Mouse (Mus musculus) heart, embryonic 13.5 days (tissue): ENCODE results near the gene Klk10. TPM values are rescaled to one million over a fixed set of nuclear protein-coding genes. Genes with fewer than 3 reads are reported as not detected.

Source experiments
- ATAC-seq: fragments of 200-750 bp; cut with Nextera tagmentation; 2 replicates; pipeline ENCODE4 v1.8.0; 2017; ENCODE audit warnings: moderate TSS enrichment; ENCODE audit not compliant: insufficient number of reproducible peaks, low FRiP score, low TSS enrichment; ENCODE audit errors: extremely low read depth
- H3K27ac ChIP-seq: fragments of 300-500 bp; sonication (generic); replicated peaks from 2 replicates; pipeline ENCODE4 v1.5.1; 2015; ENCODE audit warnings: moderate library complexity, mild to moderate bottlenecking, inconsistent platforms
- H3K27me3 ChIP-seq: fragments of 300-500 bp; sonication (generic); replicated peaks from 2 replicates; pipeline ENCODE4 v1.6.1; 2015; ENCODE audit warnings: mild to moderate bottlenecking, inconsistent platforms
- H3K36me3 ChIP-seq: fragments of 300-500 bp; sonication (generic); 2 replicates; pipeline ENCODE4 v1.6.1; 2015; ENCODE audit warnings: mild to moderate bottlenecking, inconsistent platforms
- H3K4me1 ChIP-seq: fragments of 300-500 bp; sonication (generic); 2 replicates; pipeline ENCODE4 v1.6.1; 2015; ENCODE audit warnings: inconsistent platforms
- H3K4me2 ChIP-seq: fragments of 300-500 bp; sonication (generic); 2 replicates; pipeline ENCODE4 v1.6.1; 2015; ENCODE audit warnings: inconsistent platforms, mild to moderate bottlenecking, moderate library complexity
- H3K4me3 ChIP-seq: fragments of 300-500 bp; sonication (generic); 2 replicates; pipeline ENCODE4 v1.5.1; 2015; ENCODE audit warnings: moderate library complexity, mild to moderate bottlenecking, inconsistent platforms
- H3K9ac ChIP-seq: fragments of 300-500 bp; sonication (generic); 2 replicates; pipeline ENCODE4 v1.6.1; 2015; ENCODE audit warnings: inconsistent platforms, mild to moderate bottlenecking, moderate library complexity
- H3K9me3 ChIP-seq: fragments of 300-500 bp; sonication (generic); 2 replicates; pipeline ENCODE4 v1.6.1; 2016; ENCODE audit warnings: inconsistent platforms
- WGBS: fragments of 180-500 bp; shearing (Covaris S2); methylation state at CpG from one replicate; pipeline ENCODE4 v1.1.7; 2015; ENCODE audit warnings: mixed read lengths; 5-methylcytosine and 5-hydroxymethylcytosine counted together
- polyA plus RNA-seq: library from polyadenylated mRNA; unstranded; fragments of >200 nt; fragmentation: Nextera tagmentation; extraction: Ambion mirVana; gene quantifications from 2 replicates; pipeline ENCODE4 v1.2.1, GENCODE M21; 2015

Gene Klk10
- polyA plus RNA-seq, 1 experiment from 2014 or later = 0.11 TPM

DNA sequence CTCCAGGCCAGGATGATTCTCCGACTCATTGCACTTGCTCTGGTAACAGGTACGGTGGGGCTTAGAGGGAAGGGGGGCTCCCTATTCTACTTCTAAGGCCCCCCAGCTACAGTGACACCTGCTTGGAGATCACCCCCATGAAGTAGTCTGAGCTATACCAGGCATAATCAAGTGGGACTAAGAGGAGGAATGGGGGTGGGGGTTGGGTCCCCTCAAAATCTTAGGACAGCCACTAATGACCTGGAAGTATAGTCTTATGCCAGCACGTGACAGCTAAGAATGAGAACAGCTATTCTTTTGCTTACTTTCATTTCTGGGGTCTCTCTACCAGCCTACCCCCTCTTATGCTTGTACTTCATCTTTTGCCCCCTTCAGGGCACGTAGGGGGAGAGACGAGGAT is 4.3 kb upstream of the Klk10 start:
- H3K4me2 ChIP-seq = no peak overlapping the region
- 81% methylated on average over 5 of the region's 5 CpGs for WGBS
- no peaks in the 10 kb centered on the region for H3K4me1 ChIP-seq
- no peak overlapping the region for H3K27ac ChIP-seq
- H3K36me3 ChIP-seq = no peaks in the 10 kb centered on the region
- H3K27me3 ChIP-seq = peaks cover 3% of the 10 kb centered on the region; the same call in 1 of the 2 replicates
- ATAC-seq = no peak
- no peak overlapping the region for H3K4me3 ChIP-seq
- H3K9ac ChIP-seq = no peak overlapping the region
- no peaks in the 10 kb centered on the region for H3K9me3 ChIP-seq

DNA sequence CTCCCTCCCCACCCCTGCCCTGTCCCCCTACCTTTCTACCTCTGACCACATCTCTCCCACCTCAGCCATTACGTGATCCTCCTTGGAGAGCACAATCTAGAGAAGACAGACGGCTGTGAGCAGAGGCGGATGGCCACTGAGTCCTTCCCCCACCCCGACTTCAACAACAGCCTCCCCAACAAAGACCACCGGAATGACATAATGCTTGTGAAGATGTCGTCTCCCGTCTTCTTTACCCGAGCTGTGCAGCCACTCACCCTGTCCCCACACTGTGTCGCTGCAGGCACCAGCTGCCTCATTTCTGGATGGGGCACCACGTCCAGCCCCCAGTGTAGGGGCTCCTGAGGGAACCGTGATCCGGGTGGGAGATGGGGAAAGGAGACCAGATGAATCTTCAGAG is 3.4 kb upstream of the Klk10 start:
- 79% methylated on average over 12 of the region's 12 CpGs for WGBS
- Histone ChIP-seq H3K27me3 (peaks cover 6% of the 10 kb centered on the region; the same call in 1 of the 2 replicates), H3K4me2 (no peak overlapping the region), H3K4me1 (no peaks in the 10 kb centered on the region), H3K9ac (no peak overlapping the region), H3K27ac (no peak overlapping the region), H3K9me3 (no peaks in the 10 kb centered on the region), H3K4me3 (no peak overlapping the region), H3K36me3 (no peaks in the 10 kb centered on the region)
- no peak for ATAC-seq

DNA sequence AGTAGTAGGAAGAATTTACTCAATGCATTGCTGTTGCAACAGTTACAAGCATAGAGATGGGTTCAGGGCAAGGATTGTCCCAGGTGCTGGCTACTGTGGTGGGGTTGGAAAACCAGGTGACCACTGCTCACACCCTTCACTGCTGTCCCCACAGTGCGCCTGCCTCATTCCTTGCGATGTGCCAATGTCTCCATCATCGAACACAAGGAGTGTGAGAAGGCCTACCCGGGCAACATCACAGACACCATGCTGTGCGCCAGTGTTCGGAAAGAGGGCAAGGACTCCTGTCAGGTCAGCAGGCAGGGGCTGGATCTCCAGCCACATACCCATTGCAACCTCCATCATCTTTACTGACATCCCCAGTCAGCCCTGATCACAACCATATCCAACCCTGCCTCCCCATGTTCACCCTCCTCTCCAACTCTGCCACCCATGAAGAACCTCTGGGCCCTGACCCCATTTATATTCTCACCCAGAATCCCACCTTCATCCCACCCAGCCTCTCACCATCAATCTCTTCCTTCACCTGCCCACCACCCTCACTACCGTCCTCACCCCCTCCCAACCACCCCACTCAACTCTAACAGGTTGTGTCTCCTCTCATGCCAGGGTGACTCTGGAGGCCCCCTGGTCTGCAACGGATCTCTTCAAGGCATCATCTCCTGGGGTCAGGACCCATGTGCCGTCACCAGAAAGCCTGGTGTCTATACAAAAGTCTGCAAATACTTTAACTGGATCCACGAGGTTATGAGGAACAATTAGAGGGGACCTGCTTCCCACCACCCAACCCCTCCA is 2.5 kb upstream of the Klk10 start:
- H3K9ac ChIP-seq = no peak overlapping the region
- peaks cover 4% of the 10 kb centered on the region for H3K4me1 ChIP-seq
- ATAC-seq = no peak
- H3K9me3 ChIP-seq = no peaks in the 10 kb centered on the region
- no peaks in the 10 kb centered on the region for H3K36me3 ChIP-seq
- H3K4me2 ChIP-seq = no peak overlapping the region
- H3K27ac ChIP-seq = no peak overlapping the region
- H3K4me3 ChIP-seq = no peak overlapping the region
- peaks cover 14% of the 10 kb centered on the region for H3K27me3 ChIP-seq
- WGBS = 80% methylated on average over 10 of the region's 10 CpGs

DNA sequence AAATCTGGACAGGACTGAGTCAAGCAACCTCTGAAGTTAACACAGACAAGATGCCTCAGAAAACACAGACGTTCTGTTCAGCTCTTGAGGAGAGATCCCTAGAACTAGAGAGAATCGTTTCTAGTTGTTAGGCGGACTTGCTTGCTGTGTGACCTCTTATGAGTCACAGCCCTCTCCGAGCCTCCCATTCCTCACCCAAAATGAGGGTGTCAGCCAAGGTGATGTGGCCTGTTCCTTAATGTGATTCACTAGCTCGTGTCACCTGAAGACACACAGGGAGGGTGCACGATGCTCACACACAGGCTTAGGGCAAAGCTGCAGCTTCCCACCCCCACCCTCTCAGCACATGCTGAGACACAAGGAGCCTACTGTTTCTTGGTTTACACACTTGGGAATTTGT is 594 bp upstream of the Klk10 start:
- Histone ChIP-seq H3K36me3 (no peaks in the 10 kb centered on the region), H3K4me1 (peaks cover 4% of the 10 kb centered on the region), H3K9me3 (no peaks in the 10 kb centered on the region), H3K4me2 (no peak overlapping the region), H3K27me3 (peaks cover 28% of the 10 kb centered on the region), H3K4me3 (no peak overlapping the region), H3K9ac (no peak overlapping the region), H3K27ac (no peak overlapping the region)
- ATAC-seq = no peak
- WGBS = 54% methylated on average over 6 of the region's 6 CpGs

DNA sequence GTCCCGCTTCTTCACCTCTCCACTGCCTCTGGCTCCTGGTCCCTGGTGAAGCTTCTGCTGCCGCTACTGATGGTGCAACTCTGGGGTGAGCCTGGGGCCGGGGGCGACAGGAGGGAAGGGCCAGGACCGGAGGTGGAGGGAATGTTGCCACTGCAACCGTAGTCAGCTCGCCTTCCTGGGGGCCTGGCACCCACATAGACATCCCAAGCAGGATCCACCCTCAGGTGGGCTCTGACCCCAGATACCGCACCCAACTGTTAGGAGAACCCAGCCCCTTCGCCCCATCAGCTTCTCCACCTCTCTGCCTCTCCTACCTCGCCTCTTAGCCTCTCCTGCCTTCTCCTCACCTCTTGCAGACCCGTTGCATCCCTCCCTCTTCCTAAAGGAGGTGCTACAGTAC is 706 bp downstream of the Klk10 start:
- no peak for ATAC-seq
- 71% methylated on average over 11 of the region's 11 CpGs for WGBS
- H3K27me3 ChIP-seq = peaks cover 28% of the 10 kb centered on the region
- no peaks in the 10 kb centered on the region for H3K36me3 ChIP-seq
- no peaks in the 10 kb centered on the region for H3K9me3 ChIP-seq
- no peak overlapping the region for H3K27ac ChIP-seq
- no peak overlapping the region for H3K4me3 ChIP-seq
- H3K9ac ChIP-seq = no peak overlapping the region
- peaks cover 4% of the 10 kb centered on the region for H3K4me1 ChIP-seq
- H3K4me2 ChIP-seq = no peak overlapping the region

DNA sequence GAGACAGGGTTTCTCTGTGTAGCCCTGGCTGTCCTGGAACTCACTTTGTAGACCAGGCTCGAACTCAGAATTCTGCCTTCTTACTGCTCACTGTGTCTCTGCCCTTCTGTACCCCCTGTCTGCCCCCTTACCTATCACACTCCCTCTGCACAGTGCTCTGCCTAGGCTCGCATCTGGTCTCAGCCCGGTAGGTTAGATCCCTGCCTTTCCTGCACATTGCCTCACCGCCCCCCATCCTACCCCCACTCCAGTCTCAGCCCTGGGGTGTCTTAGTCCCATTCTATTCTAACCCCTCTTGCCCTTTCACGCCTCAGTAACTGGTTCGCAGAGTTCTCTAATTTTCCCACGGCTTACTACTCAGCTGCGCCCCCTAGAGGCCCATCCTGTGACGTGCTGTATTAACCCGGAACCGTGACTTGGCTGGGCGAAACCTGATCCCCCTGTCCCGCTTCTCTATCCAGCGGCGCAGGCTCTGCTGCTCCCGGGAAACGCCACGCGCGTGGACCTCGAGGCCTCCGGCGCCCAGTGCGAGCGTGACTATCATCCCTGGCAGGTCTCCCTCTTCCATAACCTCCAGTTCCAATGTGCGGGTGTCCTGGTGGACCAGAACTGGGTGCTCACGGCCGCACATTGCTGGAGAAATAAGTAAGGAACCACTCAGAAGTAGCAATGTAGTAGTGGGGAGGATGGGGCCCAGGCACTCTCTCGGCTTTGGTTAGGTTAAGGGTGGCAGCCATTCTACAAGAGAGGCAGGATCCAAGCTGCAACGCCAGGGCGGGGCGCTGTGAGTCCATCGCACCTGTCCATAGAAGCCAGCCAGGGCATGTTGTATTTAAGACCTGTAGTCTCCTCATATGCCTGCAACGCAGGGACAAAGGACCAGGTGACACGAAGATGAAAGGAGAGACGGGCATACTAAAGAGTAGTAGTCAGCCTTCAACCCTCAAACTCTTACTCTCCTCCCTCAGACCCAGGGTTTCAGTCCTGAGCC is 1.7 kb downstream of the Klk10 start:
- 9% methylated on average over 36 of the region's 36 CpGs for WGBS
- peak overlapping the region; percentile 64 for H3K9ac ChIP-seq
- 0 out of 2 replicates have a peak, but pooled peaks have one; percentile 31 for ATAC-seq
- peaks cover 4% of the 10 kb centered on the region for H3K4me1 ChIP-seq
- H3K9me3 ChIP-seq = no peaks in the 10 kb centered on the region
- no peak overlapping the region for H3K27ac ChIP-seq
- H3K36me3 ChIP-seq = no peaks in the 10 kb centered on the region
- peaks cover 28% of the 10 kb centered on the region for H3K27me3 ChIP-seq
- H3K4me3 ChIP-seq = peak overlapping the region; percentile 42
- peak overlapping the region; percentile 70 for H3K4me2 ChIP-seq

DNA sequence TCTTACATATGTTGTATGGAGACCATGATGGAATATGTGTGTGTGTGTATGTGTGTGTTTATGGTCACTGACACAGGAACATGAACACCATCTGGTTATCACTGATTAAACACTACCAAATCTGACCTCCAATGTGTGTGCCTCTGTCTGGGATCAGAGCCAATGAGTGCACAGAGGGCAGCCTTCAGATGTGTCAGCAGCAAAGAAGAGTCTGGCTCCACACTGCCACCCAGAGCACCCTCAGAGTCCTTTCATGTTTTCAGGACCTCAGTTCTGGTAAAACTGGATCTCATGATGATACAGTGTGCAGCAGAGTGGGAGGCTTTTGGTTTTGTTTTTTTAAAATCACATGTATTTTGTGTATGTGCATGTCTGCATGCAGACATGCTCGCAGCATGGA is 4.5 kb downstream of the Klk10 start:
- H3K9ac ChIP-seq = no peak overlapping the region
- no peaks in the 10 kb centered on the region for H3K36me3 ChIP-seq
- peaks cover 28% of the 10 kb centered on the region for H3K27me3 ChIP-seq
- 86% methylated on average over 1 of the region's 1 CpGs for WGBS
- no peak overlapping the region for H3K4me2 ChIP-seq
- no peak overlapping the region for H3K27ac ChIP-seq
- no peak overlapping the region for H3K4me3 ChIP-seq
- no peak for ATAC-seq
- no peaks in the 10 kb centered on the region for H3K9me3 ChIP-seq
- H3K4me1 ChIP-seq = peaks cover 4% of the 10 kb centered on the region

DNA sequence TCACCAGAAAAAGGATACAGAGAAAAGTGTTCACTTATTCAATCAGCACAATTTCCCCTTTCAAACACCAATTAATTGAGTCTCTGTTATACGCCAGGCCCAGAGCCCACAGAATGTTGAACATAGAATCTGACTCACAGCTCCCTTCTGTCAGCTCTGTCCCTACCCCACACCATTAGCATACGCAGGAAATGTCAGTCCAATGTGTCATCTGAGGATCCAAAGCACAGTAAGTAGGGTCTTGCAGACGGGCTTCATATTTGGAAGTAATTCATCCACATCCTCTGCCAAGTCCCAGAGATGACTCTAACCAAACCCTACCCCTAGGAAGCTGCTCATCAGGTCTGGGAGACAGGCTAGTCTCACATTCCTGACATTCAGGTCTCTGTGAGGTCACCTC is 7.3 kb downstream of the Klk10 start:
- no peak overlapping the region for H3K27ac ChIP-seq
- no peak overlapping the region for H3K4me2 ChIP-seq
- no peak overlapping the region for H3K4me3 ChIP-seq
- H3K27me3 ChIP-seq = peaks cover 17% of the 10 kb centered on the region
- H3K9ac ChIP-seq = no peak overlapping the region
- WGBS = 56% methylated on average over 3 of the region's 3 CpGs
- ATAC-seq = no peak
- H3K4me1 ChIP-seq = no peaks in the 10 kb centered on the region
- no peaks in the 10 kb centered on the region for H3K36me3 ChIP-seq
- no peaks in the 10 kb centered on the region for H3K9me3 ChIP-seq

DNA sequence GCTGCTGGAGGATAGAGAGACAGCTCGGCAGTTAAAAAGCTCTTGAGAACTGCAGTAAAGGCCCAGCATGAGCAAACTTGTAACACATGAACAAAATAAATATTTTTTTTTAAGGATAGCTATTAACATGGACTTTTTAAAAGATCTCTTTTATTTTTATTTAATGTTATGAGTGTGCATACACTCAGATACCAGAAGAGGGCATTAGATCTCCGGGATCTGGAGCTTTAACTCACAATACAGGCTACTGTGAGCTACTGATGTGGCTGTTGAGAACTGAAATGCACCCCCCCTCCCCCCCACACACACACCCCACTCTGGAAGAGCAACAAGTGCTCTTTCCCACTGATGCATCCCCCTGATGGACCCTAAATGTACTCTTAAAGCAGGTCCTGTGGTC is 8.5 kb downstream of the Klk10 start:
- peaks cover 9% of the 10 kb centered on the region for H3K27me3 ChIP-seq
- no peaks in the 10 kb centered on the region for H3K36me3 ChIP-seq
- H3K9me3 ChIP-seq = no peaks in the 10 kb centered on the region
- H3K9ac ChIP-seq = no peak overlapping the region
- no peak for ATAC-seq
- no peak overlapping the region for H3K4me3 ChIP-seq
- 66% methylated on average over 2 of the region's 2 CpGs for WGBS
- H3K27ac ChIP-seq = no peak overlapping the region
- no peak overlapping the region for H3K4me2 ChIP-seq
- no peaks in the 10 kb centered on the region for H3K4me1 ChIP-seq

DNA sequence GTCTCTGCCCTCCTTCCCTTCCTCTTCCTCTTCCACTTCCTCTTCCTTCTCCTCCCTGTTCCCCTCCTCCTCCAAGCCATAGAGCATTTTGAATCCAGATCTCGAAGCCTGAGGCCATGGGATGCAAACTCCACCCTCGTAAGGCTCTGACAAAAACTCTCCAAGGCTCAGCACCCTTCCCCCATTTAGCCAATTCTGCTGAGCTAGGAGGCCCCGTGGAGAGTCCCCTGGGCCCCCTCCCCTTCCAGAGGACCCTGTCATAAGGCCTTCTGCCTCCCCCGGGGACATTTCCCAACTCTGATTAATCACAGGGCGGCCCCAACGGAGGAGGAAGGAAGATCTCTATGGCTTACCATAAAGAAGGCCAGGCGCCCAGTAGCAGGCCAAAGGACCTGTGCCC is 10.8 kb downstream of the Klk10 start, which contains the start of gene Klk9:
Klk9 (plus strand) TSS at position 301 of the 400 bp plus-strand sequence.
- H3K4me3 ChIP-seq = no peak within 1 kb of the TSS
- peaks cover 6% of the 10 kb centered on the region for H3K4me1 ChIP-seq
- no peak within 1 kb of the TSS for H3K4me2 ChIP-seq
- no peak within 1 kb of the TSS for H3K27ac ChIP-seq
- H3K9ac ChIP-seq = no peak within 1 kb of the TSS
- H3K36me3 ChIP-seq = no peaks in the 10 kb centered on the region
- peaks cover 23% of the 10 kb centered on the region for H3K27me3 ChIP-seq
- no peak for ATAC-seq
- no peaks in the 10 kb centered on the region for H3K9me3 ChIP-seq
- WGBS = 63% methylated on average over 7 of the region's 7 CpGs

DNA sequence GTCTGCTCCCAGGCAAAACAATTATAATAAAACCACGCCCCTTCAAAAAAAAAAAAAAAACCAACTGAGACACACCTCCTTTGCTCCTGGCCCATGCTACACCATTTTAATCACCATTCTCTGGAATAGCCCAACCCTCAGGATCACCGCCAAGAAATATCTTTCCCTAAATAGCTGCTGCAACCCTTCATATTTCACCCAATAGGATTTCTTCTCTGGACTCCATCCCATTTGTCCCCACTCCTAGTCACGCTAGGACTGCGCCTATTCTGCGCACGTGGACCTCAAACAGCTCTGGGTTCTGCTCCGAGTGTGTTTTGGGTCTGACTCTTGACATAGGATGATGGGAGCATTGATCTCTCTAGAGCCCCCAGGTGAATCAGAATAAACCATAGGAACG is 15.5 kb downstream of the Klk10 start:
- H3K27me3 ChIP-seq = peaks cover 50% of the 10 kb centered on the region

More for the DNA sequence above, 15.5 kb downstream of the Klk10 start:
- no peaks in the 10 kb centered on the region for H3K9me3 ChIP-seq
- H3K4me1 ChIP-seq = peaks cover 17% of the 10 kb centered on the region
- no peaks in the 10 kb centered on the region for H3K36me3 ChIP-seq
- peak overlapping the region; percentile 59 for H3K4me3 ChIP-seq
- WGBS = 6% methylated on average over 8 of the region's 8 CpGs
- peak overlapping the region; percentile 83 for H3K4me2 ChIP-seq
- H3K9ac ChIP-seq = peak overlapping the region; percentile 76
- no peak overlapping the region for H3K27ac ChIP-seq
- ATAC-seq = no peak
